Mouse (Mus musculus): ENCODE measurements at regions not wholly inside any gene's neighbourhood (a gene's known extent, or its start where the extent isn't known, plus 50 kb on each side); places are given as distances from the start of the nearest gene placed in this dataset.
A peak's percentile ranks its signal among the peaks of the same experiment; 100 is the strongest.

GRCm38 (mm10) chr11:22633961-22634360 is 122.1 kb downstream of the Tmem17 start:
- Histone ChIP-seq H3K36me3 (ENCODE audit: control insufficient read depth, insufficient read depth, low read length) (no peaks in the 10 kb centered on the region), H3K9ac (ENCODE audit: low read depth, low read length) (no peak overlapping the region), H3K4me2 (ENCODE audit: low read length) (no peak overlapping the region), H3K4me1 (ENCODE audit: control insufficient read depth, insufficient read depth, low read length) (peaks cover 8% of the 10 kb centered on the region), H3K27ac (ENCODE audit: low read length) (no peak overlapping the region), H3K9me3 (replicated peaks; ENCODE audit: control insufficient read depth, low read length, poor library complexity, severe bottlenecking) (no peaks in the 10 kb centered on the region), H3K4me3 (ENCODE audit: low read depth, low read length) (no peak overlapping the region), H3K27me3 (ENCODE audit: control insufficient read depth, insufficient read depth, low read depth, low read length) (no peaks in the 10 kb centered on the region)
- ATAC-seq: no peak
- 53% methylated on average over 6 of the region's 6 CpGs for WGBS

- H3K9me3 ChIP-seq (replicated peaks; ENCODE audit: control insufficient read depth, low read length, poor library complexity, severe bottlenecking): no peaks in the 10 kb centered on the region
- H3K27ac ChIP-seq (ENCODE audit: low read length): no peak overlapping the region
- no peaks in the 10 kb centered on the region for H3K27me3 ChIP-seq (ENCODE audit: control insufficient read depth, insufficient read depth, low read depth, low read length)
- 50% methylated on average over 2 of the region's 2 CpGs for WGBS
- H3K9ac ChIP-seq (ENCODE audit: low read depth, low read length): no peak overlapping the region
- ATAC-seq: no peak
- peaks cover 5% of the 10 kb centered on the region for H3K4me1 ChIP-seq (ENCODE audit: control insufficient read depth, insufficient read depth, low read length)
- no peaks in the 10 kb centered on the region for H3K36me3 ChIP-seq (ENCODE audit: control insufficient read depth, insufficient read depth, low read length)
- H3K4me2 ChIP-seq (ENCODE audit: low read length): no peak overlapping the region
- H3K4me3 ChIP-seq (ENCODE audit: low read depth, low read length): no peak overlapping the region
Measured at GRCm38 (mm10) chr11:22635021-22635420, 123.1 kb downstream of the Tmem17 start.

GRCm38 (mm10) chr11:22636321-22636720 is 124.4 kb downstream of the Tmem17 start:
- WGBS: 75% methylated on average over 7 of the region's 7 CpGs
- no peak overlapping the region for H3K4me2 ChIP-seq (ENCODE audit: low read length)
- H3K27ac ChIP-seq (ENCODE audit: low read length): no peak overlapping the region
- no peak overlapping the region for H3K4me3 ChIP-seq (ENCODE audit: low read depth, low read length)
- H3K4me1 ChIP-seq (ENCODE audit: control insufficient read depth, insufficient read depth, low read length): peaks cover 5% of the 10 kb centered on the region
- ATAC-seq: no peak
- H3K27me3 ChIP-seq (ENCODE audit: control insufficient read depth, insufficient read depth, low read depth, low read length): no peaks in the 10 kb centered on the region
- H3K9me3 ChIP-seq (replicated peaks; ENCODE audit: control insufficient read depth, low read length, poor library complexity, severe bottlenecking): no peaks in the 10 kb centered on the region
- no peak overlapping the region for H3K9ac ChIP-seq (ENCODE audit: low read depth, low read length)
- no peaks in the 10 kb centered on the region for H3K36me3 ChIP-seq (ENCODE audit: control insufficient read depth, insufficient read depth, low read length)

GRCm38 (mm10) chr11:22636761-22637557 is 125.1 kb downstream of the Tmem17 start:
- no peak overlapping the region for H3K9ac ChIP-seq (ENCODE audit: low read depth, low read length)
- whole genome bisulfite sequencing: 82% methylated on average over 9 of the region's 9 CpGs
- H3K4me2 ChIP-seq (ENCODE audit: low read length): no peak overlapping the region
- H3K4me3 ChIP-seq (ENCODE audit: low read depth, low read length): no peak overlapping the region
- no peaks in the 10 kb centered on the region for H3K27me3 ChIP-seq (ENCODE audit: control insufficient read depth, insufficient read depth, low read depth, low read length)
- H3K36me3 ChIP-seq (ENCODE audit: control insufficient read depth, insufficient read depth, low read length): no peaks in the 10 kb centered on the region
- ATAC-seq: no peak
- peaks cover 2% of the 10 kb centered on the region for H3K4me1 ChIP-seq (ENCODE audit: control insufficient read depth, insufficient read depth, low read length)
- no peaks in the 10 kb centered on the region for H3K9me3 ChIP-seq (replicated peaks; ENCODE audit: control insufficient read depth, low read length, poor library complexity, severe bottlenecking)
- H3K27ac ChIP-seq (ENCODE audit: low read length): no peak overlapping the region

GRCm38 (mm10) chr11:22638171-22638570 is 126.3 kb downstream of the Tmem17 start:
- Histone ChIP-seq H3K27me3 (ENCODE audit: control insufficient read depth, insufficient read depth, low read depth, low read length) (no peaks in the 10 kb centered on the region), H3K9ac (ENCODE audit: low read depth, low read length) (no peak overlapping the region), H3K4me2 (ENCODE audit: low read length) (no peak overlapping the region), H3K4me1 (ENCODE audit: control insufficient read depth, insufficient read depth, low read length) (no peaks in the 10 kb centered on the region), H3K9me3 (replicated peaks; ENCODE audit: control insufficient read depth, low read length, poor library complexity, severe bottlenecking) (no peaks in the 10 kb centered on the region), H3K36me3 (ENCODE audit: control insufficient read depth, insufficient read depth, low read length) (no peaks in the 10 kb centered on the region), H3K27ac (ENCODE audit: low read length) (no peak overlapping the region), H3K4me3 (ENCODE audit: low read depth, low read length) (no peak overlapping the region)
- peak; percentile 75 for ATAC-seq
- WGBS: 68% methylated on average over 6 of the region's 6 CpGs

- Histone ChIP-seq H3K9ac (ENCODE audit: low read depth, low read length) (no peak overlapping the region), H3K4me2 (ENCODE audit: low read length) (no peak overlapping the region), H3K4me1 (ENCODE audit: control insufficient read depth, insufficient read depth, low read length) (no peaks in the 10 kb centered on the region), H3K27ac (ENCODE audit: low read length) (no peak overlapping the region), H3K36me3 (ENCODE audit: control insufficient read depth, insufficient read depth, low read length) (no peaks in the 10 kb centered on the region), H3K9me3 (replicated peaks; ENCODE audit: control insufficient read depth, low read length, poor library complexity, severe bottlenecking) (no peaks in the 10 kb centered on the region), H3K27me3 (ENCODE audit: control insufficient read depth, insufficient read depth, low read depth, low read length) (no peaks in the 10 kb centered on the region), H3K4me3 (ENCODE audit: low read depth, low read length) (no peak overlapping the region)
- no peak for ATAC-seq
- 86% methylated on average over 2 of the region's 2 CpGs for WGBS
Measured at GRCm38 (mm10) chr11:22638700-22639099, 126.8 kb downstream of the Tmem17 start.

- H3K9me3 ChIP-seq (replicated peaks; ENCODE audit: control insufficient read depth, low read length, poor library complexity, severe bottlenecking): no peaks in the 10 kb centered on the region
- WGBS: 57% methylated on average over 3 of the region's 3 CpGs
- H3K9ac ChIP-seq (ENCODE audit: low read depth, low read length): no peak overlapping the region
- no peaks in the 10 kb centered on the region for H3K4me1 ChIP-seq (ENCODE audit: control insufficient read depth, insufficient read depth, low read length)
- no peaks in the 10 kb centered on the region for H3K36me3 ChIP-seq (ENCODE audit: control insufficient read depth, insufficient read depth, low read length)
- no peak for ATAC-seq
- no peak overlapping the region for H3K4me3 ChIP-seq (ENCODE audit: low read depth, low read length)
- H3K27me3 ChIP-seq (ENCODE audit: control insufficient read depth, insufficient read depth, low read depth, low read length): no peaks in the 10 kb centered on the region
- H3K27ac ChIP-seq (ENCODE audit: low read length): no peak overlapping the region
- H3K4me2 ChIP-seq (ENCODE audit: low read length): no peak overlapping the region
Measured at GRCm38 (mm10) chr11:22640371-22640990, 128.6 kb downstream of the Tmem17 start.

- no peak overlapping the region for H3K4me2 ChIP-seq (ENCODE audit: low read length)
- ATAC-seq: no peak
- H3K36me3 ChIP-seq (ENCODE audit: control insufficient read depth, insufficient read depth, low read length): no peaks in the 10 kb centered on the region
- H3K9me3 ChIP-seq (replicated peaks; ENCODE audit: control insufficient read depth, low read length, poor library complexity, severe bottlenecking): no peaks in the 10 kb centered on the region
- no peak overlapping the region for H3K27ac ChIP-seq (ENCODE audit: low read length)
- H3K4me3 ChIP-seq (ENCODE audit: low read depth, low read length): no peak overlapping the region
- WGBS: 80% methylated on average over 1 of the region's 1 CpGs
- H3K27me3 ChIP-seq (ENCODE audit: control insufficient read depth, insufficient read depth, low read depth, low read length): no peaks in the 10 kb centered on the region
- no peak overlapping the region for H3K9ac ChIP-seq (ENCODE audit: low read depth, low read length)
- no peaks in the 10 kb centered on the region for H3K4me1 ChIP-seq (ENCODE audit: control insufficient read depth, insufficient read depth, low read length)
Measured at GRCm38 (mm10) chr11:22641450-22641849, 129.6 kb downstream of the Tmem17 start.

- H3K27me3 ChIP-seq (ENCODE audit: control insufficient read depth, insufficient read depth, low read depth, low read length): no peaks in the 10 kb centered on the region
Measured at GRCm38 (mm10) chr11:22644010-22644625, 132.2 kb downstream of the Tmem17 start.

More at GRCm38 (mm10) chr11:22644010-22644625, 132.2 kb downstream of the Tmem17 start:
- Histone ChIP-seq H3K9me3 (replicated peaks; ENCODE audit: control insufficient read depth, low read length, poor library complexity, severe bottlenecking) (no peaks in the 10 kb centered on the region), H3K4me3 (ENCODE audit: low read depth, low read length) (no peak overlapping the region), H3K27ac (ENCODE audit: low read length) (no peak overlapping the region), H3K36me3 (ENCODE audit: control insufficient read depth, insufficient read depth, low read length) (no peaks in the 10 kb centered on the region), H3K9ac (ENCODE audit: low read depth, low read length) (no peak overlapping the region), H3K4me2 (ENCODE audit: low read length) (no peak overlapping the region), H3K4me1 (ENCODE audit: control insufficient read depth, insufficient read depth, low read length) (no peaks in the 10 kb centered on the region)
- WGBS: 73% methylated on average over 3 of the region's 3 CpGs
- no peak for ATAC-seq
